Mouse (Mus musculus) cerebellum, adult (tissue): ENCODE measurements around the gene Pom121l2.

Source experiments
- ATAC-seq: cut with Nextera tagmentation; 2 replicates; pipeline ENCODE4 v1.9.2; 2017; ENCODE audit warnings: mild to moderate bottlenecking, moderate library complexity, mixed read lengths; ENCODE audit not compliant: insufficient number of reproducible peaks, low FRiP score, low TSS enrichment

The Pom121l2 gene

GRCm38 (mm10) chr13:21992550-21992949 lies 11.6 kb downstream of the Pom121l2 start:
- ATAC-seq, result no peak

GRCm38 (mm10) chr13:21993957-21994738 lies 13.2 kb downstream of the Pom121l2 start:
- no peak for ATAC-seq

- ATAC-seq, result no peak
Observed at GRCm38 (mm10) chr13:21994896-21995295, 13.9 kb downstream of the Pom121l2 start.

GRCm38 (mm10) chr13:21995331-21995914 lies 14.4 kb downstream of the Pom121l2 start:
- ATAC-seq, result no peak

- ATAC-seq, result no peak
Observed at GRCm38 (mm10) chr13:21996101-21996839, 15.3 kb downstream of the Pom121l2 start.

- no peak for ATAC-seq
Observed at GRCm38 (mm10) chr13:21996840-21997185, 15.8 kb downstream of the Pom121l2 start.

- ATAC-seq, result no peak
Observed at GRCm38 (mm10) chr13:21997201-21997820, 16.3 kb downstream of the Pom121l2 start.

- no peak for ATAC-seq
Observed at GRCm38 (mm10) chr13:21997821-21998220, 16.8 kb downstream of the Pom121l2 start.

GRCm38 (mm10) chr13:21998412-21998811 lies 17.4 kb downstream of the Pom121l2 start:
- no peak for ATAC-seq

- ATAC-seq, result no peak
Observed at GRCm38 (mm10) chr13:21999147-21999546, 18.2 kb downstream of the Pom121l2 start.

- ATAC-seq, result no peak
Observed at GRCm38 (mm10) chr13:22001346-22001745, 20.4 kb downstream of the Pom121l2 start.

- no peak for ATAC-seq
Observed at GRCm38 (mm10) chr13:22001823-22002222, 20.8 kb downstream of the Pom121l2 start.

GRCm38 (mm10) chr13:22005605-22006333 lies 24.8 kb downstream of the Pom121l2 start:
- ATAC-seq, result no peak

GRCm38 (mm10) chr13:22006334-22007120 lies 25.5 kb downstream of the Pom121l2 start:
- no peak for ATAC-seq

- no peak for ATAC-seq
Observed at GRCm38 (mm10) chr13:22007121-22007510, 26.1 kb downstream of the Pom121l2 start.

GRCm38 (mm10) chr13:22007872-22008271 lies 26.9 kb downstream of the Pom121l2 start:
- no peak for ATAC-seq

- no peak for ATAC-seq
Observed at GRCm38 (mm10) chr13:22008707-22009106, 27.7 kb downstream of the Pom121l2 start.

- no peak for ATAC-seq
Observed at GRCm38 (mm10) chr13:22009642-22010041, 28.6 kb downstream of the Pom121l2 start, which contains the start of gene Prss16. Prss16 (minus strand) TSS chr13:22009742.

GRCm38 (mm10) chr13:22013716-22014115 lies 32.7 kb downstream of the Pom121l2 start:
- ATAC-seq, result no peak
